Comparison of ENCODE assay signal across 28 mouse cellular contexts in genomic region chr9:118198557-118198956, GRCm38 (mm10).
"Had no signal": no experiment of that assay in that cellular context is flagged by ENCODE, and none has a peak within 500 bp of the region (broad histone marks: within the 10 kb centered on the region; RNA-seq: fewer than 3 reads in every experiment).

No protein-coding gene starts in this region.

- H3K9ac ChIP-seq: embryonic facial prominence, embryonic 12.5 days; embryonic facial prominence, embryonic 13.5 days; embryonic facial prominence, embryonic 15.5 days; forebrain, embryonic 12.5 days; forebrain, embryonic 13.5 days; forebrain, embryonic 15.5 days; forebrain, postnatal 0 days had no signal

- H3K36me3 ChIP-seq: embryonic facial prominence, embryonic 10.5 days; embryonic facial prominence, embryonic 12.5 days; embryonic facial prominence, embryonic 13.5 days; embryonic facial prominence, embryonic 15.5 days; forebrain, embryonic 10.5 days; forebrain, embryonic 12.5 days; forebrain, embryonic 15.5 days had no signal

- H3K4me1 ChIP-seq: embryonic facial prominence, embryonic 10.5 days; embryonic facial prominence, embryonic 12.5 days; embryonic facial prominence, embryonic 13.5 days; embryonic facial prominence, embryonic 15.5 days; forebrain, embryonic 10.5 days had no signal

- H3K27ac ChIP-seq: embryonic facial prominence, embryonic 10.5 days; embryonic facial prominence, embryonic 12.5 days; embryonic facial prominence, embryonic 13.5 days; embryonic facial prominence, embryonic 15.5 days; forebrain, embryonic 10.5 days; forebrain, embryonic 12.5 days; forebrain, embryonic 13.5 days; forebrain, embryonic 15.5 days; gastrocnemius, adult 2 months; heart, adult 2 months had no signal

- H3K4me2 ChIP-seq: embryonic facial prominence, embryonic 12.5 days; embryonic facial prominence, embryonic 13.5 days; embryonic facial prominence, embryonic 15.5 days; forebrain, embryonic 12.5 days; forebrain, embryonic 13.5 days; forebrain, embryonic 15.5 days had no signal

- ATAC-seq: forebrain, embryonic 13.5 days; forebrain, embryonic 14.5 days; forebrain, embryonic 15.5 days; forebrain, embryonic 16.5 days; forebrain, postnatal 0 days had no signal

- H3K4me3 ChIP-seq: embryonic facial prominence, embryonic 10.5 days; embryonic facial prominence, embryonic 12.5 days; embryonic facial prominence, embryonic 13.5 days; embryonic facial prominence, embryonic 15.5 days; erythroblast, embryonic 14.5 days; forebrain, embryonic 10.5 days; forebrain, embryonic 12.5 days; forebrain, embryonic 13.5 days; forebrain, embryonic 15.5 days; gastrocnemius, adult 2 months; heart, adult 2 months had no signal

- DNase-seq: cerebellum, adult 2 months; cerebellum, adult 8-10 months; cerebellum, adult 9-10 months; cerebellum, adult 9-11 months; cerebellum, postnatal 10 days; cerebellum, postnatal 14 days; cerebellum, postnatal 25 days; cerebellum, postnatal 36 days; embryo, embryonic 11 days; forebrain, postnatal 0 days; gastrocnemius, adult 2 months; gastrocnemius, postnatal 10 days; gastrocnemius, postnatal 14 days; gastrocnemius, postnatal 25 days; gastrocnemius, postnatal 36 days; heart, adult 18-20 months; heart, adult 2 months had no signal

- H3K27me3 ChIP-seq: embryonic facial prominence, embryonic 12.5 days; embryonic facial prominence, embryonic 13.5 days; embryonic facial prominence, embryonic 15.5 days; forebrain, embryonic 12.5 days; forebrain, embryonic 13.5 days; forebrain, embryonic 15.5 days had no signal

- H3K9me3 ChIP-seq: embryonic facial prominence, embryonic 10.5 days; embryonic facial prominence, embryonic 12.5 days; embryonic facial prominence, embryonic 13.5 days; embryonic facial prominence, embryonic 15.5 days; forebrain, embryonic 10.5 days; forebrain, embryonic 12.5 days; forebrain, embryonic 13.5 days; forebrain, embryonic 15.5 days had no signal
